ENCODE assay signal across 7 mouse cellular contexts in the genomic region with DNA sequence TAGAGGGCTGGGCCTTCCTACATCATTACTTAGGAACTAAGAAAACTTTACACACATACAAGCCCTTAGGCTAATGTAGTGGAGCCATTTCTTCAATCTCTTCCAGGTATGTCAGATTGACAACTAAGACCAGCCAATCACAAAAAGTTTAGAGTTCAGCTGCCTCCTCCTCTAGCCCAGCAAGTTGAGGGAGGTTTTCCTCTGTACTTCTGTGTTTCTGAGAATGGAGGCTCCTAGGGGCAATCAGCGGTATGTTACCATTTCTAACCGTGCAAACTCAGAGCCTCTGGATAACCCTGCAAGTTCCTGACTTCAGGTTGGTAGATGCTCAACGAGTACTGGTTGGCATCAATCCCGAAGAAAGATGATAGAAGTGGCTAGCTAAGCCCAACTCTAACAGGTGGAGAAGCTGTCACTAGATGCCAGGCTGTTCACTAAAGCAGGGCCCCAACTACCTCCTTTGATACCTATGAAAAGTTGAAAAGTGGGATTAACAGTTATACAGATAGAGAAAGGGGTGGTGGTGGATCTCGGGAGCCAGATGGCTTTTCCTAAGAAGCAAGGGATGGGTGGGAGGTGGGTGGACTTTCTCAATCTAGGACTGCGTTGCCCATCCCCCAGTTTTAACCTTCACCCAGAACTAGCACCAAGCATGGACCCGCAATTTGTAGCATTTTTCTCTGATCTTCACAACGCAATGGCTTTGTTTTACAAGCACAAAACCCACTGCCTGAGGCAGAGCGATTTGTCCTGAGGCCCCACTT. TPM values are rescaled to one million over a fixed set of nuclear protein-coding genes. Genes with fewer than 3 reads are reported as not detected.
DNase-seq lines count a peak whose midpoint lies in the region; ATAC-seq and TF ChIP-seq lines count a peak whose summit lies in the region.

No protein-coding gene starts in this region.

- TF ChIP-seq CTCF in testis, adult 2 months (IDR thresholded peaks at IDR 0.05; ENCODE audit: control insufficient read depth, insufficient read depth, insufficient replicate concordance, low read depth, low read length) = no peak
- no peak for TF ChIP-seq CTCF in brain, embryonic 14.5 days (IDR thresholded peaks at IDR 0.05; ENCODE audit: borderline replicate concordance, extremely low read depth, insufficient read depth, insufficient read length)

- H3K4me2 ChIP-seq in hindbrain, embryonic 15.5 days = peak overlapping the region; percentile 73
- H3K4me2 ChIP-seq in midbrain, embryonic 15.5 days = peak overlapping the region; percentile 81

- H3K27ac ChIP-seq in testis, adult 2 months (ENCODE audit: control insufficient read depth, insufficient read depth, low read depth, low read length) = peak overlapping the region; percentile 91
- peak overlapping the region; percentile 76 for H3K27ac ChIP-seq in hindbrain, embryonic 15.5 days (replicated peaks)
- H3K27ac ChIP-seq in midbrain, embryonic 15.5 days = peak overlapping the region; percentile 79

- TF ChIP-seq POLR2A in testis, adult 2 months (IDR thresholded peaks at IDR 0.05; ENCODE audit: control insufficient read depth, low read depth, low read length) = no peak
- TF ChIP-seq POLR2A in brain, embryonic 14.5 days (IDR thresholded peaks at IDR 0.05; ENCODE audit: borderline replicate concordance, extremely low read depth, insufficient read depth, insufficient read length, poor library complexity, severe bottlenecking) = no peak

- no peak for DNase-seq in testis, postnatal 10 days (ENCODE audit: low spot score)
- peak; percentile 12 for DNase-seq in brain, embryonic 14.5 days (ENCODE audit: low read depth)
- DNase-seq in kidney, postnatal 36 days = no peak
- DNase-seq in adrenal gland, adult 18-20 months (ENCODE audit: low spot score in 2 of 2) = no peak

- no peaks in the 10 kb centered on the region for H3K36me3 ChIP-seq in testis, adult 2 months (ENCODE audit: control insufficient read depth, insufficient read depth, low read length)
- peaks cover 14% of the 10 kb centered on the region for H3K36me3 ChIP-seq in hindbrain, embryonic 15.5 days
- peaks cover 6% of the 10 kb centered on the region; the same call in 1 of the 2 replicates for H3K36me3 ChIP-seq in midbrain, embryonic 15.5 days (replicated peaks)

- H3K9me3 ChIP-seq in hindbrain, embryonic 15.5 days = no peaks in the 10 kb centered on the region
- H3K9me3 ChIP-seq in midbrain, embryonic 15.5 days = no peaks in the 10 kb centered on the region

- peak overlapping the region; percentile 74 for H3K9ac ChIP-seq in hindbrain, embryonic 15.5 days
- H3K9ac ChIP-seq in midbrain, embryonic 15.5 days = peak overlapping the region; percentile 80

- peak; percentile 59 for ATAC-seq in hindbrain, embryonic 15.5 days (ENCODE audit: low FRiP score, low read depth)
- peak; percentile 38; the same call in 1 of the 2 replicates for ATAC-seq in midbrain, embryonic 15.5 days (replicated peaks)

- H3K4me1 ChIP-seq in testis, adult 2 months (ENCODE audit: control insufficient read depth, insufficient read depth, low read length) = peaks cover 19% of the 10 kb centered on the region
- peaks cover 34% of the 10 kb centered on the region for H3K4me1 ChIP-seq in hindbrain, embryonic 15.5 days (replicated peaks)
- peaks cover 34% of the 10 kb centered on the region for H3K4me1 ChIP-seq in midbrain, embryonic 15.5 days

- no peaks in the 10 kb centered on the region for H3K27me3 ChIP-seq in testis, adult 2 months (ENCODE audit: control insufficient read depth, insufficient read depth, low read length)
- no peaks in the 10 kb centered on the region for H3K27me3 ChIP-seq in hindbrain, embryonic 15.5 days
- no peaks in the 10 kb centered on the region for H3K27me3 ChIP-seq in midbrain, embryonic 15.5 days (replicated peaks)

- 32% methylated on average over 9 of the region's 9 CpGs for WGBS in hindbrain, embryonic 15.5 days
- WGBS in midbrain, embryonic 15.5 days = 31% methylated on average over 9 of the region's 9 CpGs

- H3K4me3 ChIP-seq in testis, adult 2 months (ENCODE audit: control insufficient read depth, low read depth, low read length) = peak overlapping the region; percentile 88
- H3K4me3 ChIP-seq in hindbrain, embryonic 15.5 days = peak overlapping the region; percentile 52
- peak overlapping the region; percentile 77 for H3K4me3 ChIP-seq in midbrain, embryonic 15.5 days

RNA-seq across cellular contexts. Expression of a gene that starts 0.6 kb away (rescaled TPM):
- polyA plus RNA-seq in testis, adult 2 months (2012; rRNA removed) = 115 and 122 TPM in 2 replicates
- 193 and 218 TPM in 2 replicates for polyA plus RNA-seq in brain, embryonic 14.5 days (2012; rRNA removed)
- polyA plus RNA-seq in hindbrain, embryonic 15.5 days (2015; fragmentation: Nextera tagmentation; extraction: Ambion mirVana) = 91.3 and 97.3 TPM in 2 replicates
- polyA plus RNA-seq in midbrain, embryonic 15.5 days (2015; fragmentation: Nextera tagmentation; extraction: Ambion mirVana) = 100 and 109 TPM in 2 replicates
- total RNA-seq in adrenal gland, adult 18-20 months (2021) = 100 to 1,000 TPM; 159 to 166 TPM

RNA-seq across cellular contexts. Expression of a gene that starts 1.2 kb away (rescaled TPM):
- 19.7 and 24.5 TPM in 2 replicates for polyA plus RNA-seq in testis, adult 2 months (2012; rRNA removed)
- 56.2 and 71.8 TPM in 2 replicates for polyA plus RNA-seq in brain, embryonic 14.5 days (2012; rRNA removed)
- 27.7 and 34.6 TPM in 2 replicates for polyA plus RNA-seq in hindbrain, embryonic 15.5 days (2015; fragmentation: Nextera tagmentation; extraction: Ambion mirVana)
- polyA plus RNA-seq in midbrain, embryonic 15.5 days (2015; fragmentation: Nextera tagmentation; extraction: Ambion mirVana) = 42.5 and 42.8 TPM in 2 replicates
- 10 to 100 TPM; 48.7 to 56.1 TPM for total RNA-seq in adrenal gland, adult 18-20 months (2021)
